Mouse (Mus musculus): ENCODE data around the gene Msmo1.

Gene Msmo1

DNA sequence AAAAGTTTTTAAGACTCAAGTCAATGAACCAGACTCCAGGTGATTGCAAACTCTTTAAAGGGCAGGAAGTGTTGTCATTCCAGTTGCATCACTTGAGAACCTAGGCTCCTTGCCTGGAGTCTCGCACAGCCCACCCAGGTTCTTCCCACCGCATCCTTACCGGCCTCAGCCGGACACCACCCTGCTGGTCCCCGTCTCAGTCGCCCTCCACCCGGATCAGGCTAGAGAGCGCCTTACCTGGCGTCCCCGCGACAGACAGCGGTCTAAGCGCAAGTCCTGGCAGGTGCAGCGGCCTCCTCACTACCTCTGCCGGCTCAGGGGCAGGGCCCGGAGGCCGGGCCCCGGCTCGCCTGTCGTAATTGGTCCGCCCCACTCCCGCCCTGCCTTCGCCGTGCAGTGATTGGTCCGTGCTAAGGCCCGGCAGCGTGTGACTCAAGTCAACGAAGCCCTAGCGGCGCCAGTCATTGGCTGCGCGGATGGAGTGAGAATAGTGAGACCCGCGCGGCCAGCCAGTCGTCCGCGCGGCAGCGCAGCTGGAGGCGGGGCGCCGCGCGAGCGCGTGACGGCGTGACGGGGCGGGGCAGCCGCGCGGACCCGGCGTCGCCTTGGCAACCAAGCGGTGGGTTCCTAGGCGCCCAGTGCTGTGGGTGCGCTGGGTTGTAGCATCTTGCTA is at the start of gene Msmo1:
Gene Msmo1, minus strand, starts transcription at position 522 of the 673 bp plus-strand sequence.
- DNase-seq (ENCODE audit: low spot score in 2 of 2), result peak; percentile 96 to 98

DNA sequence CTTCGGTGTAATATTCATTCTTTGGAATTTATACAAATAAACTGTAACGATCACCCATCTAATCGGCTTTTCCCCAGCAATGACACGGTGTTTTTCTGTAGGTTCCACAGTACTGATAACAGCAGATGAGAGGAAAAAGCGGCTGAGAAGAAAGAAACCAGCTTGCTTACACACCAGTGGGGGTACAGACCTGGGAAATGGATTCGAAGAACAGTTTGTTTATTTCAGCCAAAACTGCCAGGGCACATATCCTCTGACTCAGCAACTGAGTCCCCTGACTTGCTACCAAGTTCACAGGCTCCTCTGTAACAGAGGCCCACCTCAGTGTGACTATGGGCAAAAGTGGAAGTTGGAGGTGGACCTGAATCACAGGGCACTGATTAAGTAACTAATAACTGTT is 48.4 kb upstream of the Msmo1 start:
- DNase-seq (ENCODE audit: low spot score in 2 of 2), result no peak

GRCm38 (mm10) chr8:64777925-64778324 is 44.3 kb upstream of the Msmo1 start:
- no peak for DNase-seq (ENCODE audit: low spot score in 2 of 2)

DNA sequence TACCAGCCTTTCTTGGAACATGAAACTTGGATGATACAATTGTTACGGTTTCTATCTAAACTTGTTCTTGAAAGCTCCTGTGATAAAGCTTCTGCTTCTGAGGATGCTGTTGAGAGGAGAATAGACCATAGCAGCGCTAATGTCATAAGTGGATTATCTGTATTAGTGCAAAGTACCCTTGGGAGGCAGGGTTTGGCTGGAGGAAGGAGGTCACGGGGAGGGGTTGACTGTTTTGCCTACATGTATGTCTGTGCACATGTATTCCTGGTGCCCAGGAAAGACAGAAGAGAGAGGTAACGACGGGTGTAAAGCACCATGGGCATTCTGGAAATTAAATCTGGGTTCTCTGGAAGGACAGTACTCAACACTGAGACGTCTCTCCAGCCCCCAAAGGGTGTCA is 40.5 kb upstream of the Msmo1 start:
- no peak for DNase-seq (ENCODE audit: low spot score in 2 of 2)

DNA sequence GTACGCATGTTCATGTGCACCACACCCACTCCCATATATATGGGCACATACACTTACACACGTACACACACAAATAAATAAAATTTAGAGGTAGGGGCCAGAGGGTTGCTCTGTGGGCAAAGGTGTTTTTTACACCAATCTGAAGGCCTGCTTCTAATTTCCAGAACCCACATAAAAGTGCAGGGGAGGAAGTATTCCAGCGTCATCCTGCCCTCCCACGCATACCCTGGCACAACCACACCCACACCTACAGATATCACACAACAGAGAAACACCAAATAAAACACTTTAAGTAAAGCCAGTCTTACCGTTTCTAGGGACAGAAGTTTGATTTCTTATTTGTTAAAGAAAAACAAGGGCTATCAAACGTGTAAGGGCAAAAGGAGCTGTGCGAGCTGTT is 37.2 kb upstream of the Msmo1 start:
- no peak for DNase-seq (ENCODE audit: low spot score in 2 of 2)

DNA sequence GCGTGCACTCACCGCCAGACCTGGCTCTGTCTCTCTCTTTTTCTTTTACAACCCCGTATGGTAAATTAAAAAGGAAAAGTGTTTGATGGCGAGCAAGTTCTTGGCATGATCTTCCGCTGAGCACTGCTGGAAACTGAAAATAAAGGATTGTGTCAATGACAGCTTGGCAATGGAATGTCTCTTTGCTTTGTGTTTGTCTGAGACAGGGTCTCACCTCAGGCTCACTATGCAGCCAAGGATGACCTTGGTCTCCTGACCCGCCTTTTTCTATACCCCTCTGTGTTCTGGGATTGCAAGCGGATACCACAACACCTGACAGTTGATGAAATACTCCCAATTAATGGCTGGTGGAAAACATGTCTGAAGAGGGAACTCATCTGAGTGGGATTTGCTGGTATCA is 36.0 kb upstream of the Msmo1 start:
- no peak for DNase-seq (ENCODE audit: low spot score in 2 of 2)

- no peak for DNase-seq (ENCODE audit: low spot score in 2 of 2)
Measured at GRCm38 (mm10) chr8:64768645-64769044, 35.1 kb upstream of the Msmo1 start.

GRCm38 (mm10) chr8:64767047-64767446 is 33.5 kb upstream of the Msmo1 start:
- no peak for DNase-seq (ENCODE audit: low spot score in 2 of 2)

DNA sequence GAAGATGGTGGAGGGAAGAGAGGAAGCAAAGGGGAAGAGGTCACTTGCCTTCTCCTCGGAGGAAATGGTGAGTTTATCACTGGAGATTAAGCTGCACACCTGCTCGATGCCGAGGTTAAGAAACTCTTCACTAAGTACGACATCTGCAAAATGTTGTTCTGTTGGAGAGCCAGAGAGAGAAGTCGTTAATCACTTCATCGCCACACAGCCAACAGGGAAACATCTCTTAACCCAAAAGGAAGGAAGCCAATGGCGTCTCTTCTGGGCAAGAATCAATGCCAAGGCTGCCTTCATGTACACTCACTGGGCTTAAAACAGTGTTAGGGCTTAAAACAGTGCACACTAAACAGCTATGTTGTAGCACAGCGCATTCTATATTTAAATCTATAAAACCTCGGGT is 30.5 kb upstream of the Msmo1 start:
- DNase-seq (ENCODE audit: low spot score in 2 of 2), result no peak

DNA sequence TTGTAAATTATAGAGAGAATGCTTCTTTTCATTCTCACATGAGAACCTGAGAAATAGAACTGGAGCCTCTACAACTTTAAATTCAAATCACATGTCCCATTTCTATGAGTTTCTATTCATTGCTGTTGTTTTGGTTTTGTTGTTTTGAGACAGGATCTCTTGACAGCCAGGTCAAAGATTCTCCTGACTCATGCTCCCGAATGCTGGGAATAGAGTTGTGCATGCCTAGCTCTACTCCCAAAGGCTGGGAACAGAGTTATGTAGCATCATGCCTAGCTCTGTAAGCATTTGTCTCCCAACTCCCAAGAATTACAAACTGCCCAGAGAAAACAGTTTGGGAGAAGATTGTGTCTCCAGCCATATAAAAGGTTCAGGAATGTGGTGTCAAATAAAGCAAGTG is 29.2 kb upstream of the Msmo1 start:
- DNase-seq (ENCODE audit: low spot score in 2 of 2), result no peak

GRCm38 (mm10) chr8:64761430-64761829 is 27.8 kb upstream of the Msmo1 start:
- DNase-seq (ENCODE audit: low spot score in 2 of 2), result no peak

DNA sequence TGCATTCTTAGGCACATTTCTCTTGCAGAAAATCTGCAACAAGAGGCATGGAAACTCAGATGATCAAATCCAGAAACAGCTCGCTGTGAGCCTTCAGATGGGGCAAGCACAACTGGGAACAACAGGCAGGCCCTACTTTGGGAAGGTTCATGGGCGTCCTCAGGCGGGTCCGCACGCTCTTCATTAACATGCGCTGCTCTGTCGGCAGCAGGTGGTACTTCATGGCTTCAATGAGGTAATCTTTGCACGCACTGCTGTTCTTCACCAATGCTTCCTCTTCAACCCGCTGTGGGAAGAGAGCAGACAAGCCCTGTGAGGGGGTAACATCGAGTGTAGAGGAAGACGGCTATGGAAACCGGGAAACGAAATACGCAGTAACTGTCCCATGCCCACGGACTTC is 24.4 kb upstream of the Msmo1 start:
- no peak for DNase-seq (ENCODE audit: low spot score in 2 of 2)

DNA sequence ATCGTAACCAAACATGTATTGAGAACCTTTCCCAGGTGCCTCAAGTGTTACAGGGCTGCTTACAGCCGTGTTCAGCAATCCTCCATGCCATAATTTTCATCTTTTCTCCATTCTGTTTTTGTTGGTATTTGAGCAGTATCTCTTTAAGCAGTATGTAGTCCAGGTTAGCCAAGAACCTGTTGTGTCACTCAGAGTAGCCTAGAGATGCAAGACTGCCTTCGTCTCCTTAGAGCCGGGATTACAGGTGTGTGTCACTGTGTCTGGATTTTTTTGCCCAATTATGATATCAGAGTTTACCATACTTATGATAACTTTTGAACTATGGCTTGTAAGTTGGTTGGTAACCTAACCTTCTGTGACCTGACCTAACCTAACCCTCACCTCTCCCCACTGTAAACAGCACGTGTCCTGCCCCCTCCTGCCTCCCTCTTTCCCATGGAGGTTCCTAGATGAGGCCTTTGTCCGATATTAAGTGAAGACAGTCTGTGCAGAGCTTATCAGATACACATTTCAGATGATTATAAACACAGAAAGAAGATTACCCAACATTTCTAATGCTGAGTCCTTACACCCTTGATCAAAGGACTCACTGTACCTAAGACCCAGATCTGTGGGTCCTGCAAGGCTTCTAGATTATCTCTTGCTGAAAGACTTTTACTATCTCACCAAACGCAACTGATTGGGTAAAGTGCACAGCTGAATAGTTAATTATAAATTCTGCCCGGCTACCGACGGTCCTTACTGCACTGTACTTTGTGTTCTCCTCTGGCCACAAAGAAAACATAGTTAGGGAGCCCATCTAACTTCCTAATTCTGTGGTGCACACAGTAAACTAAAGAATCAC is 12.8 kb upstream of the Msmo1 start:
- DNase-seq (ENCODE audit: low spot score in 2 of 2), result no peak

- DNase-seq (ENCODE audit: low spot score in 2 of 2), result peak in 1 of 2 experiments; percentile 20
Measured at GRCm38 (mm10) chr8:64740547-64741211, 7.1 kb upstream of the Msmo1 start.

- no peak for DNase-seq (ENCODE audit: low spot score in 2 of 2)
Measured at GRCm38 (mm10) chr8:64738916-64739315, 5.3 kb upstream of the Msmo1 start.

DNA sequence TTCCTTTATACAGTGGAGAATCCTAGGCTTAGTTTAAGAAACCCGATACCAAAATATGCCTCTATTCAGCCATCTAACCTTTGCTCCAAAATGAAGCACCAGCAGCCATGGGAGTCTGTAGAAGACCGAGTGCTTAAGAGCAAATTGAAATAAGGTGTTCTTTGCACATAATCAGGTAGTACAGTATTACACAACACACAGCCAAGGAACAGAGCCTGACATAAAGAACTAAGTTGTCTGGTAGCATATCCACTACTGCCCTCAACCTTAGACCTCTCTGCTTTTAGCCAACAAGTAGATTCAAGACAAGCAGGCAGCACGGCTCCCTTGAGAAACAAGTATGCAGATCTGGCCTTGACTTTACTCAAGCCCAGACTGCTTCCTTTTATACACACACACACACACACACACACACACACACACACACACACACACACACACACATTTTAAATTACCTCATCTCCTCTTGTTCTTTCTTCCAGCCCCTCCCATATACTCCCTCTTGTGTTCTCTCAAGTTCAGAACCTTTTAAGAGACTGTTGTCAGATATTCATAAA is 3.3 kb upstream of the Msmo1 start:
- no peak for DNase-seq (ENCODE audit: low spot score in 2 of 2)

- no peak for DNase-seq (ENCODE audit: low spot score in 2 of 2)
Measured at GRCm38 (mm10) chr8:64735161-64735560, 1.6 kb upstream of the Msmo1 start.

GRCm38 (mm10) chr8:64732596-64732995 is 996 bp downstream of the Msmo1 start:
- no peak for DNase-seq (ENCODE audit: low spot score in 2 of 2)

GRCm38 (mm10) chr8:64728156-64728555 is 5.4 kb downstream of the Msmo1 start:
- DNase-seq (ENCODE audit: low spot score in 2 of 2), result no peak

DNA sequence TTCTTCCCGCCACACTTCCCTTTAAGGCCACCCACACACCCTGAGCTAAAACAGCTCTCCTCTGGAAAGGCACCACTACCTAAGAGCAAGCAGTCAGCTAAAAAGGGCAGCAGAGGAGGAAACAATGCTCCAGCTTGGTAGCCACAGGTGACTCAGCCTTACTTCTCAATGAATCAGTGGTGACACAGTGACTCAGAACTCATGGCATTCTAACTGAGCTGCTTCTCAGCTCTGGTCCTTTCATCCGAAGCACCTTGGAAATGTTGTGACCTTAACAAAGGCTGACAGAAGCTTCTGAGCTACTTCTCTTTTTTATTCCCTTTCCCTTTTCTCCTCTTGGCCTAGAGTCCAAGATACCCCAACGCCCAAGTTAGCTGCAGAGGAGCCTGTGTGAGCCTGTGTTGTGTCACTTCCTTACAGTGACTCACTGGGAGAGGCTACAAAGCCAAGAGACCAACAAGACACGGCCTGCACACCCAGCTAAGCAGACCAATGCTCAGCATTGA is 7.3 kb downstream of the Msmo1 start:
- peak; percentile 18 to 27 for DNase-seq (ENCODE audit: low spot score in 2 of 2)

DNA sequence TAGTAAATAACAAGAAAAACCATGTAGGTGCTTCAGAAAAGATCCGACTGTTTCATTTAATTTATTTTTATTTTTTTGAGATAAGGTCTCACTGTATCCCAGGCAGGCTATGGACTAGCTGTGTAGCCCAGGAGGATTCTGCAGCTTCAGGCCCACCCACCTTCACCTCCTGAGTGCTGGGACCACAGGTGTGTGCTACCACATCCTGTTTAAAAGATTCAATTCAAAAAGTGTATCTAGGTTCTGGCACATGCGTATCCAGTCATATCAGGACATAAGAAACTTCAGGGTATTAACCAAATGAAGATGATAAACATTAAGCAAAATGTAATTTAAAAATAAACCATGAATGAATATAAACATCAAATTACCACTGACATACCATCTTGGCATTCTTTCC is 10.4 kb downstream of the Msmo1 start:
- no peak for DNase-seq (ENCODE audit: low spot score in 2 of 2)

DNA sequence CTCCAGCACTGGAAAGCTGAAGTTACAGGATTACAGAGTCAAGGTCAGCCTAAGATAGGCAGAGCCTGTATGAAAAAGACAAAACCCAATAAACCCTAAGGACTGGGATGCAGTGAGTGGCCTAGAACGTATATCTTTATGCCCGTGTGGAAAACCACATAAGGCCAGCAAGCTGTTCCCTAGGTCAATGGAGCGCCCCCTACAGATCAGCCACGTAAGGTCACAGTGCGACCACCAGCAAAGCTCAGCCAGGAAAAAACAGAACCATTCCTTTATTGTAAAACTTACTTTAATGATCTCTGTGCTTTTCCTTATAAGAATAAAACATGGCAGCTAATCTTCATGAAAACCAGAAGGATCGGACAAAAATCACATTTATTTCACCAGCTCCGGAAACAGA is 15.7 kb downstream of the Msmo1 start:
- DNase-seq (ENCODE audit: low spot score in 2 of 2), result no peak

Data from frontal cortex, postnatal 36 days (tissue).